Mouse (Mus musculus): ENCODE data around the gene Clec3a. TPM values are rescaled to one million over a fixed set of nuclear protein-coding genes. Genes with fewer than 3 reads are reported as not detected.

Gene Clec3a
- polyA plus RNA-seq, 1 experiment from 2014 or later = not detected

DNA sequence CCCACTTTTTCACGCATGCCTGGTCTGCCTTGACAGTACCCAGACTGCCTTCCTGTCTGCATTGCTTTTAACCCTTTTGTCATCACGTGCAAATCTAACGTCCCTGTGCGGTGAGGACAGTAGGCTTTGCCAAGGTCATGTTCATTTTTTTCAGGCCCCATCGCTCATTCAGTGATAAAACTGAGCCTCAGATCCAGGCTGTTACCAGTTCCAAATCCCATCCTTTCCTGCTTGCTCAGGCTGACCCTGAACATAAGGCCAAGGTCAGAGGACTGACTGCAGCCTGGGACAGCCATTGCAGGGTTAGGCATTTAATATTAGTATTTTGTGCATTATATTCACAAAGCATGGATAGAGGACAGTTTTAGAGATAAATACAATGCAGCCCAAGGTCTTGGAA is 19.6 kb upstream of the Clec3a start:
- ATAC-seq (no peak), DNase-seq (ENCODE audit: low spot score) (no peak)
- 86% methylated on average over 5 of the region's 5 CpGs for WGBS
- Histone ChIP-seq H3K4me3 (ENCODE audit: low read depth, low read length) (no peak overlapping the region), H3K9me3 (ENCODE audit: low read length) (no peaks in the 10 kb centered on the region), H3K27ac (ENCODE audit: low read length) (no peak overlapping the region), H3K4me2 (replicated peaks; ENCODE audit: low read depth, low read length) (no peak overlapping the region), H3K4me1 (ENCODE audit: insufficient read depth, low read depth, low read length) (no peaks in the 10 kb centered on the region), H3K9ac (replicated peaks; ENCODE audit: low read depth) (no peak overlapping the region), H3K36me3 (ENCODE audit: insufficient read depth, low read length) (no peaks in the 10 kb centered on the region), H3K27me3 (replicated peaks; ENCODE audit: insufficient read depth, low read length) (no peaks in the 10 kb centered on the region)
- TF ChIP-seq EP300 (IDR thresholded peaks at IDR 0.05) (no peak), CTCF (IDR thresholded peaks at IDR 0.05) (no peak)

DNA sequence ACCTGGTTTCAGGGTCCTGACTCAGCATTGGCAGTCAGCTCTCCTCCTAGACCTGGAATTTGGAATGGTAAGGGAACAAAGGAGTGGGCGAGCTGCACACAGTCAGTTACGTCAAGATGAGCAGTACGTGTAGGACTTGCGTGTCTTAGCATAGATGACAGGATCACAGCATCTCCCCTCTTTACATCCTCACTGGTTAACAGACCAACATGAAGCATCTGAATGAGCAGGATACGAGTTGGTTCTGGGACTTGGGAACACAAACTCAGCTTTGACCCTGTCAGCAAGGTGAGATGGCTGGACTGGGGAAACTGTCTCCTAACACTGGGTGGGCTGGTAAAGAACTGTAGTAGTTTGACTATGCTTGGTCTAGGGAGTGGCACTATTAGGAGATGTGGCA is 18.6 kb upstream of the Clec3a start:
- ATAC-seq = no peak
- TF ChIP-seq EP300 (IDR thresholded peaks at IDR 0.05) (no peak), CTCF (IDR thresholded peaks at IDR 0.05) (no peak)

DNA sequence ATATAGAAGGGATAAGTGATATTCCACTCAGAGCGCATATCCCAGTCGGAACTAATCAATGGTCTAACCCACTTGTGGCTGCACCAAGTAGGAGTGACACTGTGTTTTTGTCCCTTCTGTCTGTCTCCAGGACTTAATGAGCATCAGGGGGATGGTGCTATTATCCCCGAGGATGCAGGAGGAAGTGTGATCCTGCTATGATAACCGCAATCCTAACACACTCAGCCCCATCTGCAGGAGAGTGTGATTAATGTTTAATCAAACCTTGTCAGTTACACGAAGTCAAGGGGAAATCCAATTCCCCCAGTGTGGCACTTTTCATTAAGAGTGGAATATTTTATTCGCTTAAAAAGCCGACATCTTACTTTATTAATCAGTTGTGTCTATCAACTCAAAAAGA is 16.2 kb upstream of the Clec3a start:
- Histone ChIP-seq H3K4me2 (replicated peaks; ENCODE audit: low read depth, low read length) (no peak overlapping the region), H3K9ac (replicated peaks; ENCODE audit: low read depth) (no peak overlapping the region), H3K36me3 (ENCODE audit: insufficient read depth, low read length) (no peaks in the 10 kb centered on the region), H3K27me3 (replicated peaks; ENCODE audit: insufficient read depth, low read length) (no peaks in the 10 kb centered on the region), H3K4me1 (ENCODE audit: insufficient read depth, low read depth, low read length) (no peaks in the 10 kb centered on the region), H3K4me3 (ENCODE audit: low read depth, low read length) (no peak overlapping the region), H3K9me3 (ENCODE audit: low read length) (no peaks in the 10 kb centered on the region), H3K27ac (ENCODE audit: low read length) (no peak overlapping the region)
- 53% methylated on average over 7 of the region's 7 CpGs for WGBS
- no peak for TF ChIP-seq CTCF (IDR thresholded peaks at IDR 0.05)
- DNase-seq (ENCODE audit: low spot score) (no peak), ATAC-seq (no peak)

More for the DNA sequence above, 18.6 kb upstream of the Clec3a start:
- Histone ChIP-seq H3K27ac (ENCODE audit: low read length) (no peak overlapping the region), H3K36me3 (ENCODE audit: insufficient read depth, low read length) (no peaks in the 10 kb centered on the region), H3K9me3 (ENCODE audit: low read length) (no peaks in the 10 kb centered on the region), H3K9ac (replicated peaks; ENCODE audit: low read depth) (no peak overlapping the region), H3K27me3 (replicated peaks; ENCODE audit: insufficient read depth, low read length) (no peaks in the 10 kb centered on the region), H3K4me1 (ENCODE audit: insufficient read depth, low read depth, low read length) (no peaks in the 10 kb centered on the region), H3K4me2 (replicated peaks; ENCODE audit: low read depth, low read length) (no peak overlapping the region), H3K4me3 (ENCODE audit: low read depth, low read length) (no peak overlapping the region)
- 87% methylated on average over 5 of the region's 5 CpGs for WGBS
- DNase-seq (ENCODE audit: low spot score) = no peak

DNA sequence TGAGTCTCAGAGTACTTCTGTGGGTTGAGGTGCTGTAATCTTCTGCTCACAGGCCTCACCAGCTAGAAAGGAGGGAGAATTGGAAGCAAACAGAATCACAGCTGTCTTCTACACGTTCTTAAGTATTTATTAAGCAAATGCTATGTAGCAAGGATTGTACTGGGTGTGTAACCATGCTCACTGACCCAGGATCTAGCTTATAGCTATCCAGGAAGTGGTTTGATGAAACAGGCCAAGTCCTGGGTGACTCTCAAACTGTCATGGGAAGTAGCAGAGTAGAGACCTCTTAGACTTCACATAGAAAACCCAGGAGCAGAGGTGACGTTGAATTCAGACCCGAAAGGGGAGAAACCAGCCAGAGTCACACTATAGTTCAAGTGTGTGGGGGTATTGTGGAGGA is 6.5 kb upstream of the Clec3a start:
- DNase-seq (ENCODE audit: low spot score) = no peak
- 67% methylated on average over 3 of the region's 3 CpGs for WGBS
- Histone ChIP-seq H3K9me3 (ENCODE audit: low read length) (no peaks in the 10 kb centered on the region), H3K9ac (replicated peaks; ENCODE audit: low read depth) (no peak overlapping the region), H3K4me2 (replicated peaks; ENCODE audit: low read depth, low read length) (no peak overlapping the region), H3K4me1 (ENCODE audit: insufficient read depth, low read depth, low read length) (no peaks in the 10 kb centered on the region), H3K36me3 (ENCODE audit: insufficient read depth, low read length) (no peaks in the 10 kb centered on the region), H3K27ac (ENCODE audit: low read length) (no peak overlapping the region), H3K4me3 (ENCODE audit: low read depth, low read length) (no peak overlapping the region), H3K27me3 (replicated peaks; ENCODE audit: insufficient read depth, low read length) (no peaks in the 10 kb centered on the region)
- no peak for TF ChIP-seq CTCF (IDR thresholded peaks at IDR 0.05)
- no peak for TF ChIP-seq EP300 (IDR thresholded peaks at IDR 0.05)
- no peak for ATAC-seq

- Histone ChIP-seq H3K27me3 (replicated peaks; ENCODE audit: insufficient read depth, low read length) (no peaks in the 10 kb centered on the region), H3K36me3 (ENCODE audit: insufficient read depth, low read length) (no peaks in the 10 kb centered on the region), H3K4me1 (ENCODE audit: insufficient read depth, low read depth, low read length) (no peaks in the 10 kb centered on the region), H3K4me3 (ENCODE audit: low read depth, low read length) (no peak overlapping the region), H3K4me2 (replicated peaks; ENCODE audit: low read depth, low read length) (no peak overlapping the region), H3K9me3 (ENCODE audit: low read length) (no peaks in the 10 kb centered on the region), H3K27ac (ENCODE audit: low read length) (no peak overlapping the region), H3K9ac (replicated peaks; ENCODE audit: low read depth) (no peak overlapping the region)
- DNase-seq (ENCODE audit: low spot score) (no peak), ATAC-seq (no peak)
- 67% methylated on average over 5 of the region's 5 CpGs for WGBS
- TF ChIP-seq EP300 (IDR thresholded peaks at IDR 0.05) = no peak
- TF ChIP-seq CTCF (IDR thresholded peaks at IDR 0.05) = no peak
Observed at GRCm38 (mm10) chr8:114418486-114418885, 600 bp downstream of the Clec3a start.

- Histone ChIP-seq H3K27me3 (replicated peaks; ENCODE audit: insufficient read depth, low read length) (no peaks in the 10 kb centered on the region), H3K9me3 (ENCODE audit: low read length) (no peaks in the 10 kb centered on the region), H3K27ac (ENCODE audit: low read length) (no peak overlapping the region), H3K4me1 (ENCODE audit: insufficient read depth, low read depth, low read length) (no peaks in the 10 kb centered on the region), H3K4me2 (replicated peaks; ENCODE audit: low read depth, low read length) (no peak overlapping the region), H3K9ac (replicated peaks; ENCODE audit: low read depth) (no peak overlapping the region), H3K36me3 (ENCODE audit: insufficient read depth, low read length) (no peaks in the 10 kb centered on the region), H3K4me3 (ENCODE audit: low read depth, low read length) (no peak overlapping the region)
- DNase-seq (ENCODE audit: low spot score) (no peak), ATAC-seq (no peak)
- TF ChIP-seq EP300 (IDR thresholded peaks at IDR 0.05) (no peak), CTCF (IDR thresholded peaks at IDR 0.05) (no peak)
- 40% methylated on average over 6 of the region's 6 CpGs for WGBS
Observed at GRCm38 (mm10) chr8:114418904-114419303, 1.0 kb downstream of the Clec3a start.

DNA sequence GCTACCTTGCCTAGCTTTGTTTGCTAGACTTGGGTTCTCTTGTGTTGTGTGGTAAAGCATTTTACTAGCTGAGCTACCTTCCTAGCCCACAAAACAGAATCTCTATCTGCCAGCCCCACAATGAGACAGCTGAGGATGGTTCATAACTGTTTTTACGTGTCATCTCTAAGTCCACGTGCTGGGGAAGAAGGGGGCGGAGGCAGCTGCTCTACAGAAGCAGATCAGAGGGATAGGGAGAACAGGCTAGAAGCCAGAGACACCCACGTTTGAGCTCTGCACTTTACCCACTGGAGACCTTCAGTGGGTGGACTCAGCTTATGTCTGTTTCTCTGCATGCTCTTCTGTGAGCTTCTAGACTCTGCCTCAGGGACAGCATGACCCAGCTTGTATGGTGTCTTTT is 3.7 kb downstream of the Clec3a start:
- H3K4me3 ChIP-seq (ENCODE audit: low read depth, low read length) = no peak overlapping the region
- H3K27me3 ChIP-seq (replicated peaks; ENCODE audit: insufficient read depth, low read length) = no peaks in the 10 kb centered on the region
- no peak overlapping the region for H3K27ac ChIP-seq (ENCODE audit: low read length)
- DNase-seq (ENCODE audit: low spot score) = no peak
- no peaks in the 10 kb centered on the region for H3K4me1 ChIP-seq (ENCODE audit: insufficient read depth, low read depth, low read length)
- H3K9ac ChIP-seq (replicated peaks; ENCODE audit: low read depth) = no peak overlapping the region
- no peaks in the 10 kb centered on the region for H3K9me3 ChIP-seq (ENCODE audit: low read length)
- ATAC-seq = no peak
- 61% methylated on average over 4 of the region's 4 CpGs for WGBS
- no peaks in the 10 kb centered on the region for H3K36me3 ChIP-seq (ENCODE audit: insufficient read depth, low read length)
- no peak for TF ChIP-seq CTCF (IDR thresholded peaks at IDR 0.05)
- no peak for TF ChIP-seq EP300 (IDR thresholded peaks at IDR 0.05)
- no peak overlapping the region for H3K4me2 ChIP-seq (replicated peaks; ENCODE audit: low read depth, low read length)
